Mouse (Mus musculus): ENCODE data around the gene Vmn1r180.
"Not testable (repeated sequence)": the region's sequence is repeated elsewhere in the genome, so short reads cannot be mapped to it uniquely, and the experiment has no call there.

Gene Vmn1r180

DNA sequence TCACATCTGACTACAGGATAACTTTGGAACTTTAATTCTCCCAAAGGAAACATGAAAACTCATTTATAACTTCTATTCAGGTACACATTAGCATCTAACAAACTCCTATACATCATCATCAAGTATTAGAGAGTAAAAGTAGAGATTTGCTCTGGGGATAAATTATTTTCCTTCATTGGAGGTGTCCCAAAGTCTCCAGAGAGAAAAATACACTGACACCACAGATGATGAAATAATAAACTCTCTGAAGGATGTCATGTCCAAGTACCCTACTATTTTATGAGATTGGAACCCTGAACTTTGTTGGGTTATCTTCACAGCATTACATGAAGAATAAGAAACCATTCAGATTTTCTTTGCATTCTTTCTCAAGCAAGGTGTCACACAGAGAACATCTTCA lies at the start of gene Vmn1r180:
TSS of gene Vmn1r180 (plus strand) at position 301 of the 400 bp plus-strand sequence.
- no peak for DNase-seq (ENCODE audit: low read depth)

DNA sequence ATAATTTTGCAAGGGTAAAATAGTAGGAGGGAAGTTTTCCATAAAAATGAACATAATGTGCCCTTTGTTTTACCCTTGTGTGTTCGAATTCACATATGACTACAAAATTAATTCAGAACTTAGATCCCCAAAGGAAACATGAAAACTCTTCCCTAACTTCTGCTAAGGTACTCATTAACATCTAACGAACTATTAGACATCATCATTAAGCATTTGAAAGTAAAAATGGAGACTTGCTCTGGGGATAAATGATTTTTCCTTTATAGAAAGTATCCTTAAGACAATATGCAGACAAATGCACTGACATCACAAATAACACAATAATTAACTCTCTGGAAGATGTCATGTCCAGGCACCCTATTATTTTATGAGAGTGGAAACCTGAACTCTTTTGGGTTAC lies 23.8 kb upstream of the Vmn1r180 start, which contains the start of gene Vmn1r179:
TSS of gene Vmn1r179 (plus strand) at position 301 of the 400 bp plus-strand sequence.
- DNase-seq (ENCODE audit: low read depth) = no peak

DNA sequence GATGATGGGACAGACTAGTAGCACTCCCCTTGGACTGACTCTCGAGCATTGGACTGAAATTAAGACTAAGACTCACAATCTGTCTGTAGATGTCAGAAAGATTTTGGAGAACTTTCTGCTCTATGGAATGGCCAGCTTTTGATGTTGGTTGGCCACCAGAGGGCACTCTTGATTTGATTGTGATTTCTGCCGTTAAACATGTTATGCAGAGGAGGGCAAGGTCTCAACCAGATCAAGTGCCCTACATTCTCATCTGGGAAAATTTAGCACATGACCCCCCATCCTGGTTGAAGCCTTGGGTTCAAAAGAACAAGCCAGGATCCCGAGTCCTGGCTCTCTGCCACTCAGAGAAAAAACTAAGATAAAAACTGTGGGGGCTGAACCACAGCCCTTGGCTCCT lies 17.6 kb downstream of the Vmn1r180 start:
- DNase-seq (ENCODE audit: low read depth) = peak; percentile 3

DNA sequence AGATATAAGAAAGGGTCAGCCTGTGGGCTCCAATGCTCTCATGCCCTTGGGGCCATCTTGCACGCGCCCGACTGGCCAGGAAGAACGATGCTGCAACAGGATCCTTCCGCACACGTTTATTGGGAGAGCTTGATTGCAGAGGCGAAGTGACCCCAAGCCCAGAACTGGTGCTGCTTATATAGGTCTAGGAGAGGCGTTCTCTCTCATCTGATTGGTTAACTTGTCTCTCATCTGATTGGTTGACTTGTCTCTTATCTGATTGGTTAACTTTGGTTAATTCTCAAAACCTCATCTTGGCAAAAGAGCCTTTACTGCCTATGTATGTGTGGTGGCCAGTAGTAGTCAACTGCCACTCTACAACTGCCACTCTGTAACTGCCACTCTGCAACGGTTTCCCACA lies 23.9 kb downstream of the Vmn1r180 start, which contains the start of gene Vmn1r181:
TSS of gene Vmn1r181 (plus strand) at position 301 of the 400 bp plus-strand sequence.
- not testable (repeated sequence) for DNase-seq (ENCODE audit: low read depth)

DNA sequence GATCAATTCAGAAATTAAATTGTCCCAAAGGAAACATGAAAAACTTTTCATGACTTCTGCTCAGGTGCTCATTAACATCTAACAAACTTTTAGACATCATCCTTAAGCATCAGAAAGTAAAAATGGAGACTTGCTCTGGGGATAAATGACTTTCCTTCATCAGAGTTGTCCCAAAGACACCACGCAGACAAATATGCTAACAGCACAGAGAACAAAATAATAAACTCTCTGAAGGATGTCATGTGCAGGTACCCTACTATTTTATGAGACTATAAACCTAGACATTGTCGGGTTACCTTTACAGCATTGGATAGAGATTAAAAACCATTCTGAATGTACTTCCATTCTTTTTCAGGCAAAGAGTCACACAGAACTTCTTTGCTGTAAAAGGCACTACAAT lies 51.0 kb downstream of the Vmn1r180 start, which contains the start of gene V1rd19:
TSS of gene V1rd19 (plus strand) at position 301 of the 400 bp plus-strand sequence.
- no peak for DNase-seq (ENCODE audit: low read depth)
